Mouse (Mus musculus) adipocyte (in vitro differentiated cells): ENCODE measurements around the gene Unc13c.

ENCODE experiments used
- DNase-seq: peaks from one replicate; pipeline ENCODE4 v3.0.0-alpha.2; 2016; ENCODE audit warnings: low spot score

Gene Unc13c

DNA sequence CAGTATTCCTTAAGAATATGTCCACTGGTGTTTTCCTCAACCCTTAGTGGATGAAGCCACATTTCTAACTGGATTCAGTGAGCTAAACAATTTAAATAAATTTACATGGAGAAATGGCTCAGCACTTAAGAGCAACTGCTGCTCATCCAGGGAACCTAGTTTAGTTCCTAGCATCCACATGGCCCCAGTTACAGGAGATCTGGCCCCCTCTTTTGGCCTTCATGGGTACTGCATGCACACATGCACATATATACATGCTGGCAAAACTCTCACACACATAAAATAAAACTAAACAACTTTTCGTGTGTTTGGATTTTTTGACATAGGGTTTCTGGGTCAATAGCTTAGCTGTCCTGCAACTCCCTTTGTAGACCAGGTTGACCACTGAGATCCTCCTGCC lies 330.6 kb downstream of the Unc13c start:
- no peak for DNase-seq

DNA sequence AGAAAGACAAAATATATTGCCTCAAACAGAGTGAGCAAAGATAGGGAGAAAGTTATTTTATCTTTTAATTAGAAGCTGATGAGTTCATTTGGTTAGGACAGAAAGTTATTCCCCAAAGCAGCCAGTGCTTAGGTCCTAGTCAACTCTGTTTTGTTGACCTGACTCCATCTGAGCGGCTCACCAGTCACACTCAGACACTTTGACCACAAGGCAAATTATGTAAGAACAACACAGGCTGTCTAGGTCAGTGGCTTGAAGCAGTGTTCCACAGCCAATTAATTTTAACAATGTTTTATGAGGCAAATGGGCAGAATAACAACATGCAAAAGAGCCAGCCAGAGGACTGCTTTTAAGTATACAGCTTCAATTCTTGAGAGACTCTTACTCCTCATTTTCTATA lies 343.6 kb downstream of the Unc13c start:
- DNase-seq, result no peak

DNA sequence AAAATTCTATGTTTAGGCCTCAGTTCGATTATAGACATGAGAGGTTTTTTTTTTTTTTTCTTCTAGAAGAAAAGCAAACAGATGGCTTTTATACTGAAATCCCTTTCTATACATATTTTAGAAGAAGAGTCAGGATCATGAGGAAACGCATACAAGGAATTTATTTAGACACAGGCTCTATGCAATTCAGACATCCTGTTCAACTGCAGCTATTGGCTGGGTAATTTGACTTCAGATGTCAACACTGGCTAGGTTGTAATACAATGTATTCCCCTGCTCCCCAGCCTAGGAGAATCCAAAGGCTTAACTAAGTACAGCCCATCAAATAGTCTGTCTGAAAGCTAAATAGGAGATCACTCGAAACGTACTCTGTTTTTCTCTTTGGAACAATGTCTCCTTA lies 355.9 kb downstream of the Unc13c start:
- no peak for DNase-seq

DNA sequence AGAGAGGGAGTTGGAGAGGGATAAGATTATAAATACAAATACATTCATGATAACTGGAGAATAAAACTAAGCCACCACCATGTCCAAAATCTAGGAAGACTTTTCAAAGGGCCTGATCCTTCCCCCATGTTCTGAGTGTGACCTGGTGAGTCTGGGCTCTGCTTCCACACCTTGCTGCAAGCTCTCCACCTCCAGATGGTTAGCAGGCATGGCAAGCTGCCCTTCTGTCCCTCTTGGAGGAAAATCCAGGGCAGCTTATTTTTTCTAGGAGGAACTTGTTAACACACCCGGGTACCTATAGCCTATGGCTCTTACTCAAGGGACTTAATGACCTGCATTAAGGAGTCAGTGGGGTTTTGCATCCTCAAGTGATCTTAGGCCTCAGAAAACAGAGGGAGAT lies 364.8 kb downstream of the Unc13c start:
- DNase-seq, result no peak

DNA sequence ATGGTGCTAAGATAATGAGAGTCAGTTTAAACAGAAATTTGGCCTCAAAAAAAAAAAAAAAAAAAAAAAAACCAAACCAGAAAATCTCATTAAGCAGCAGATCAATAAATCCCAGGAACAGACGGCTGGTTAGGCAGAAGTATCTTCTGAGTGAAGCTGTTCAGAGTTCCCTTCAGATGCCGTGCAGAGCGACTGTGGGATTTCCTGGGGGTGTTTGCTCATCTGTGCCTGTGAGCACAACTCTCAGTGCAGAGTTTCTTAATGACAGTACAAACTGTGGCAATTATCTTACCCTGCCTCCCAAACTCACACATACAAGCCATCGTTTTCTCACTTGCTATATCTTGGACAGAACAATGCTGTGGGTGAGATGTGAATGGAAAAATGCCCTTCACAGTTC lies 403.2 kb downstream of the Unc13c start:
- no peak for DNase-seq

DNA sequence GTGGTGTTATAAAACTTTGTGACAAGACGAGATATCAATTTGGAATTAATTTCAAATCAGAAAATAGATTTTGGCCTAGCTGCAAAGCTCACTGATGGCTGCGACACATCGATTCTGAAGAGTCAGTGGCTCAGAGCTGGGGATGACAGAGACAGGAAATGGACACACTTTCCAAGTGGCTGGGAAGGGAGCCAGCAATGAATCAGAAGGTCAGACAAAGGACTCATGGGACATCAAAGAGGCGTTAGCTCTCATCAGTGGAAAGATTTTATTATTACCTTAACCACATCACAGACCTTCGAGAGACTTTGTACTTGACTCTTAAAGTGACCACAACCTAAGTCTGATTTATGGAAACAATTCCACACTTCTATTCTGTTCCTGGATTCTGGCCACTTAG lies 408.7 kb downstream of the Unc13c start:
- DNase-seq, result no peak

DNA sequence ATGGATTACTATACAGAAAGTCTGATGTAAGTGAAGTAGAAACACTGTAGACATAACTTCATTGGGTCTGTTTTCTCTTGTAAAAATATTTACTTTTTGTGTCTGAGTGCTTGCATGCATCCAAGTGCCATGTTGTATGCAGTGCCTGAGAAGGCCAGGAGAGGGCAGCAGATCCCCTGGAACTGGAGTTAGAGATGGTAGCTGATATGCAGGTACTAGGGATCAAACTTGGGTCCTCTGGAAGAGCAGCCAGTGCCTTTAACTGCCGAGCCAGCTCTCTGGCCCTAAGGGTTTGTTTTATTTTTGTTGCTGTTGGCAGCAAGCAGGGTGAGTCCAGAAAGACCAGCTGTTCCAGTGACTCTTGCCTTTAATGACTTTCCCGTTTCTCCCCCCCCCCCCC lies 411.0 kb downstream of the Unc13c start:
- DNase-seq, result peak; percentile 64

DNA sequence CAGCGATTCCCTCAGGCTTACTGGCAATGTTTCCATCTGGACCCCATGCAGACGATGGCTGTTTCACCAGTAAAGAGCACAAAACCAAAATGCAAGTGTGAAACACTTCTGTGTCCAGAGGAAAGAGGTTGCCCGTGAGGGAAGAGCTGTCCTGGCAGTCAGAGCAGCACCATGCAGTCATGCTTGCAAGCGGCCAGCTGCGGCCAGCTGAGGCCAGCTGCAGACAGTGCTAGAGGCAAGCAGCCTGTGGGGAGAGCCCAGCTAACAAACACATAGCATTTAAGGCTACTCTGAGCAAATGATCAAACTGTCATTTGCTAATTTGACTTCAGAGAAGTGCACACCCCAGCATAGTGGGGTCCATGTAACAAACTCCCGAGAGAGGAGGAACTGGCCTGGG lies 413.4 kb downstream of the Unc13c start:
- DNase-seq, result no peak

DNA sequence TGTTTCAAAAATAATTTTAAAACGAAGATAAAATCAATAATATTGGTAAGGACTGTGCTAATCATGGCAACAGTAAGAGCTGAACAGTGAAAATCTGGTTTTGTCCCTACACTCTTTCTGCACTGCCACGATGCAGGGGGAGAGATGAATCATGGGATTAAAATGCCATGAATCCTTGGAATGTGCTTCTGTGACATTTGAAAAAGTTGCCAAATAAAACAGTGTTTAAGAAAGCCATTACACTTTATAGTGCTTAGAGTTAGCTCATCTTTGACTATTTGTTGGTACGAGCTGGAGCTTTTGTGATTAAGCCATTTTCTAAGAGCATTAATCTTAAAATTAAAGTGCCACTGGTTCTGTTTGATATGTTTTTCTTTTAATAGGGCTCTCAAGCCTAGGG lies 496.2 kb downstream of the Unc13c start:
- no peak for DNase-seq

DNA sequence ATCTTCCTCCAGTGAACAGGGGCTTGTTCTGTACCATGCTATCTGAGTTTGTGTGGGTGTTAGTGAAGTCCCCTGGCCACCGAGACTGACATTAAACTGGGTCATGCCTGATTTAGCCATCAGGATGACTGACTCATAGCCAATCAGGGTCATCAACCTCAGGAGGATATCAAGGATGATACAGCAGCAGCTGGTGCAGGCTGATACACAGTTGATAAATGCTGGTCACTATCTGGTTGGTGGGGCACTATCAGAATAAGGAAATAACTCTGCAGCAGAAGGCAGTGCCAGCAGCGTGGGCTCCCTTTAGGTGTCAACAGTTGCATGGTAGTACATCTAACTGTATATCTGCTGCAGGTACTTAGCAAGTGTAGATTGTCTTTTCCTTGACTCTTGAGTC lies 506.7 kb downstream of the Unc13c start:
- no peak for DNase-seq

DNA sequence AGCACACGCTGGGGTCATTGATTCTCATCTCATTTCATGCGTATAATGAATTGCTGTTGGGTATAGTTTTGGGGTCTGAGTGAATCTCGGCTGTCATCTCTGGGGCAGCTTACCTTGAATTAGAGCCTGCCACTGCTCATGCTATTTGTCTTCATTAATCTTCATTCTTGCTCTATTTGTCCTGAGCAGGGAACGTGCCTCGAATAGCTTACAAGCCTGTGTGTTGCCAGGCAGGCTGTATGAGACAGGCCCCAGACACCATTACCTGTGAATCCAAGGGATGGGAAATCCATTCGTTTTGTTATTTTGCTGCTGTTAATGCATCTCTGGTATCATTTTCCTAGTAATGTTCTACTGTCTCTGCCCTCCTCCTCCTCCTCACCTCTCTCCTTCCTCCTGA lies 518.8 kb downstream of the Unc13c start:
- DNase-seq, result no peak

DNA sequence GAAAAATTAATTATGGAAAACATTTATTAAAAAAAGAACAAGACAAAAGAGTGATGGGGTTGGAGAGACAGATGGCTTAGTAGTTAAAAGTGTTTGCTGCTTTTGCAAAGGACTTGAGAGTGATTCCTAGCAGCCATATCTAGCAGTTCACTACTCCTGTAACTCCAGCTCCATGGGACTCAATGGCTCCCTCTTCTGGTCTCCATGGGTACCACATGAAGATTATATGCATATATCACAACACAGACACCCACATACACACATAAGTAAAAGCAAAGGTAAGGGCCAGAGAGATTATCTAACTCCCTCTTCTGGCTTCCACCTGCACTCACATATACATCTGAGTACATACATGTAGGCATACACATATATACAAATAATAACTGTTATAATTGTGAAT lies 519.5 kb downstream of the Unc13c start:
- DNase-seq, result no peak

DNA sequence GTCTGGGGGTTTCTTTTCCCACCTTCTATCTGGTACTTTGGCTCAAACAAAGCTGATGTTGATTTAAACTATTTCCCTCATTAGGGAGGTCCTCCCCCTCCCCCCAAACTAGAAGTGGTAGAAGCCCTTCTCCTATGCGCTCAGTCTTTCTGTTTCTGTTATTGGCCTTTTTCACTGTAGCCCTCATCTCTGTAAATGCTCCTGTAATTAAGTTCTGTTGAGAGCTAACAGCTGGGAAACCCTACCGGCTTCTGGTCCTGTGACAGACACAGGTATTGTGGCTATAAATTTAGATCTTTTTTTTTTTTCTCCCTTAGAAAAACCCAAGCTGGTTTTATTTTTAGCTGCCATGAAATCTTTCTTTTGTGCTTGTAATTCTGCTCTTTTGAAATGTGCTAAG lies 536.8 kb downstream of the Unc13c start:
- no peak for DNase-seq
